Mouse (Mus musculus) stomach, adult 2 months (tissue): ENCODE measurements around the gene Eid3. TPM values are rescaled to one million over a fixed set of nuclear protein-coding genes. Genes with fewer than 3 reads are reported as not detected.

Experiments
- polyA plus RNA-seq: library from polyadenylated mRNA; depleted of rRNA; stranded (reverse); fragments of >200 nt; gene quantifications from 2 replicates; pipeline ENCODE4 v1.2.3, GENCODE M21; 2012; rRNA removed

The Eid3 gene
- 0.23 TPM in 1 of 2 replicates, not detected in the other for polyA plus RNA-seq

DNA sequence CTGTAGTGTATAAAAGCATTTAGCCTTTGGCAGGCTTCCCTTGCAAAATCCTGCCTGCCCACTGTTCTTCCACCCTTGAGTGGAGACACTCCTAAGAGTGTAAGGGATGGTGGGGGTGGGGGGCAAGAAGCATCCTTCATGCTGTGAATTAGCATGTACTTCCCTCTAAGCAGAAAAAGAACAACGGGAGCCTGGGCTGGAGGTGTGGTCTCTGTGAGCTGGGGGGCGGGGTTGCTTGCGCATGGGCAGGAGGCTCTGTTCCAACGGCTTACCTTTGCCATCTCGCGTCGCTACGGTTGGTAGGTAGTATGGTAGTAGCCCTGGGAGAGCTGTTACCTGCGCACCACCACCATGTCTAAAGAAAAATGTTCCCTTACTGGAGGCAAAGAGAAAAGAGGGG lies at the start of gene Eid3:
Gene Eid3 (plus strand): TSS at position 271 of the 400 bp plus-strand sequence.

DNA sequence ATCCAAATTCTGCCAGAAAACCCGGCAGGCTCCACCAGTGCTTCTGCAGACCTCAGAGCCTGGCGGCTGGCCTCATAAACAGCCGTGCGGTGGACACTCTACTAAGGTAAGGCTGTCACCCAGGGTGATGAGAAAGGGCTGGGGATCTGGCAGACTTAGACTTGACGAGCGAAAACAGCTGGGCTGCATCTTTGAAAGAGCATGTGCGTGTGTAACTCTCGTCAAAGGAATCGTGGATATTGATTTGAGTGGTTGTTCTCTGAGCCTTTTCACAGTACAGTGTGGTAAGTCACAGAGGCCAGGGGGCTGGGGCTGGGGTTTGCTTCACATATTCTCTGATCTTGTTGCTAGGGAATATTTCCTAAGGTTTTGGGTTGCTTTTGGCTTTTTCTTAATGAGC lies 32.5 kb upstream of the Eid3 start, which contains the start of gene Txnrd1:
Gene Txnrd1 (plus strand): TSS at position 26 of the 400 bp plus-strand sequence.

Other genes starting within 250 kb of the Eid3 start
- 20.6 and 27.7 TPM in 2 replicates for gene 1190007I07Rik, start 243.4 kb upstream of the Eid3 start, polyA plus RNA-seq
- gene Tdg, start 236.8 kb upstream of the Eid3 start, polyA plus RNA-seq = 4.9 and 6.8 TPM in 2 replicates
- gene Glt8d2, start 176.0 kb upstream of the Eid3 start, polyA plus RNA-seq = 0.49 and 0.58 TPM in 2 replicates
- 1.2 and 1.8 TPM in 2 replicates for gene Hcfc2, start 170.5 kb upstream of the Eid3 start, polyA plus RNA-seq
- gene Nfyb, start 102.5 kb upstream of the Eid3 start, polyA plus RNA-seq = 2.0 and 3.1 TPM in 2 replicates
- gene Txnrd1, start 32.7 kb upstream of the Eid3 start, polyA plus RNA-seq = 22.9 and 33.3 TPM in 2 replicates
- 2.6 and 2.7 TPM in 2 replicates for gene Chst11, start 118.9 kb downstream of the Eid3 start, polyA plus RNA-seq